Mouse (Mus musculus) right cerebral cortex, adult 18-20 months (tissue): ENCODE data around the gene Fam178b.
"Not testable (repeated sequence)": the region's sequence is repeated elsewhere in the genome, so short reads cannot be mapped to it uniquely, and the experiment has no call there.

Experiments used
- DNase-seq: peaks from one replicate; pipeline ENCODE4 v3.0.0; 2022; ENCODE audit warnings: mixed read lengths

The Fam178b gene

GRCm38 (mm10) chr1:36625442-36625841 lies 57.5 kb downstream of the Fam178b start:
- DNase-seq, result no peak

- not testable (repeated sequence) for DNase-seq
These were observed 67.0 kb downstream of the Fam178b start for GRCm38 (mm10) chr1:36615958-36616357.

GRCm38 (mm10) chr1:36615188-36615587 lies 67.8 kb downstream of the Fam178b start:
- no peak for DNase-seq

- DNase-seq, result no peak
These were observed 68.4 kb downstream of the Fam178b start for GRCm38 (mm10) chr1:36614584-36614983.

GRCm38 (mm10) chr1:36613374-36613895 lies 69.5 kb downstream of the Fam178b start:
- DNase-seq, result no peak

- no peak for DNase-seq
These were observed 70.6 kb downstream of the Fam178b start for GRCm38 (mm10) chr1:36612362-36612761.

GRCm38 (mm10) chr1:36611449-36612123 lies 71.4 kb downstream of the Fam178b start:
- no peak for DNase-seq

GRCm38 (mm10) chr1:36608211-36608610 lies 74.8 kb downstream of the Fam178b start:
- DNase-seq, result no peak

GRCm38 (mm10) chr1:36606951-36607350 lies 76.0 kb downstream of the Fam178b start:
- DNase-seq, result peak; percentile 67

- no peak for DNase-seq
These were observed 78.5 kb downstream of the Fam178b start for GRCm38 (mm10) chr1:36604254-36605156.

- peak; percentile 48 for DNase-seq
These were observed 79.6 kb downstream of the Fam178b start for GRCm38 (mm10) chr1:36603361-36603760.

- no peak for DNase-seq
These were observed 80.7 kb downstream of the Fam178b start for GRCm38 (mm10) chr1:36602271-36602670.

GRCm38 (mm10) chr1:36598411-36598810 lies 84.6 kb downstream of the Fam178b start:
- no peak for DNase-seq

- peak; percentile 30 for DNase-seq
These were observed 86.9 kb downstream of the Fam178b start for GRCm38 (mm10) chr1:36596114-36596513.

- DNase-seq, result no peak
These were observed 87.6 kb downstream of the Fam178b start for GRCm38 (mm10) chr1:36595167-36595931.

GRCm38 (mm10) chr1:36593099-36593498 lies 89.9 kb downstream of the Fam178b start:
- DNase-seq, result no peak

- no peak for DNase-seq
These were observed 91.6 kb downstream of the Fam178b start for GRCm38 (mm10) chr1:36591408-36591807.

GRCm38 (mm10) chr1:36590664-36591063 lies 92.3 kb downstream of the Fam178b start:
- DNase-seq, result no peak

GRCm38 (mm10) chr1:36589486-36589885 lies 93.5 kb downstream of the Fam178b start:
- peak; percentile 18 for DNase-seq

GRCm38 (mm10) chr1:36588476-36589450 lies 94.2 kb downstream of the Fam178b start:
- no peak for DNase-seq

GRCm38 (mm10) chr1:36587860-36588259 lies 95.1 kb downstream of the Fam178b start:
- DNase-seq, result no peak

- no peak for DNase-seq
These were observed 96.7 kb downstream of the Fam178b start for GRCm38 (mm10) chr1:36586288-36586687.
